Comparison of ENCODE assay signal across 8 mouse cellular contexts in genomic region chrX:106010762-106011161, GRCm38 (mm10). TPM values are rescaled to one million over a fixed set of nuclear protein-coding genes. Genes with fewer than 3 reads are reported as not detected.
DNase-seq lines count a peak whose midpoint lies in the region; ATAC-seq and TF ChIP-seq lines count a peak whose summit lies in the region.

No protein-coding gene starts in this region.

- no peaks in the 10 kb centered on the region for H3K27me3 ChIP-seq in heart, adult 2 months (ENCODE audit: control insufficient read depth, insufficient read depth, low read length)
- no peaks in the 10 kb centered on the region for H3K27me3 ChIP-seq in thymus, adult 2 months (ENCODE audit: control insufficient read depth, insufficient read depth, low read length)
- H3K27me3 ChIP-seq in liver, embryonic 13.5 days, result no peaks in the 10 kb centered on the region

- no peak for TF ChIP-seq POLR2A in heart, adult 2 months (IDR thresholded peaks at IDR 0.05; ENCODE audit: insufficient read depth, low read depth, low read length)
- no peak for TF ChIP-seq POLR2A in thymus, adult 2 months (IDR thresholded peaks at IDR 0.05; ENCODE audit: control insufficient read depth, extremely low read depth, insufficient read depth, low read length, poor library complexity)

- H3K4me1 ChIP-seq in heart, adult 2 months (ENCODE audit: control insufficient read depth, insufficient read depth, low read length), result no peaks in the 10 kb centered on the region
- peaks cover 4% of the 10 kb centered on the region for H3K4me1 ChIP-seq in thymus, adult 2 months (replicated peaks; ENCODE audit: control insufficient read depth, insufficient read depth, low read length)
- peaks cover 28% of the 10 kb centered on the region for H3K4me1 ChIP-seq in liver, embryonic 13.5 days (replicated peaks)

- ATAC-seq in liver, embryonic 13.5 days (ENCODE audit: low read depth), result no peak

- no peaks in the 10 kb centered on the region for H3K79me2 ChIP-seq in heart, adult 2 months (replicated peaks; ENCODE audit: control insufficient read depth, insufficient read depth, low read length)

- peak overlapping the region; percentile 72 for H3K4me3 ChIP-seq in heart, adult 2 months
- peak overlapping the region; percentile 88 for H3K4me3 ChIP-seq in thymus, adult 2 months (ENCODE audit: control insufficient read depth, insufficient read depth, low read length)
- peak overlapping the region; percentile 72 for H3K4me3 ChIP-seq in liver, embryonic 13.5 days (replicated peaks)

- H3K9ac ChIP-seq in heart, adult 2 months (ENCODE audit: low read depth, low read length), result no peak overlapping the region; the same call in 1 of the 2 replicates
- H3K9ac ChIP-seq in liver, embryonic 13.5 days, result peak overlapping the region; percentile 79

- no peaks in the 10 kb centered on the region for H3K36me3 ChIP-seq in heart, adult 2 months (ENCODE audit: control insufficient read depth, insufficient read depth, low read length)
- no peaks in the 10 kb centered on the region for H3K36me3 ChIP-seq in thymus, adult 2 months (ENCODE audit: control insufficient read depth, insufficient read depth, low read length)
- no peaks in the 10 kb centered on the region for H3K36me3 ChIP-seq in liver, embryonic 13.5 days

- H3K9me3 ChIP-seq in liver, embryonic 13.5 days (replicated peaks), result no peaks in the 10 kb centered on the region

- peak overlapping the region; percentile 67 for H3K4me2 ChIP-seq in liver, embryonic 13.5 days

- DNase-seq in heart, adult 2 months, result no peak
- no peak for DNase-seq in heart, postnatal 25 days (ENCODE audit: low spot score)
- no peak for DNase-seq in thymus, adult 2 months
- no peak for DNase-seq in thymus, postnatal 4 days
- no peak for DNase-seq in liver, embryonic 13.5 days
- no peak for DNase-seq in embryo, embryonic 10.5 days (ENCODE audit: low spot score)
- no peak for DNase-seq in layer of hippocampus, adult 11-12 months (ENCODE audit: low spot score)
- DNase-seq in gastrocnemius, postnatal 36 days, result no peak

- WGBS in heart, adult 2 months, result 23% methylated on average over 3 of the region's 3 CpGs
- WGBS in thymus, adult 2 months, result 1% methylated on average over 3 of the region's 3 CpGs
- WGBS in liver, embryonic 13.5 days (ENCODE audit: insufficient replicate concordance), result 10% methylated on average over 3 of the region's 3 CpGs

- TF ChIP-seq EP300 in heart, adult 2 months (IDR thresholded peaks at IDR 0.05; ENCODE audit: insufficient read depth, low read depth, low read length), result no peak

- intact Hi-C loops in heart, adult 2 months (cut with DNase I), result loop anchor here (5.0 kb wide), 2 partner anchors 83 to 143 kb away; partner anchors contain the start of gene Atrx
- intact Hi-C loops in heart, postnatal 25 days (cut with DNase I), result loop anchor here (5.0 to 10.0 kb wide), 2 partner anchors 83 to 146 kb away; partner anchors contain the start of gene Atrx
- intact Hi-C loops in gastrocnemius, postnatal 36 days (cut with DNase I), result loop anchor here (5.0 kb wide), 1 partner anchor 83 kb away; the partner anchor contains the start of gene Atrx

- H3K27ac ChIP-seq in heart, adult 2 months, result peak overlapping the region; percentile 92
- no peak overlapping the region for H3K27ac ChIP-seq in thymus, adult 2 months (ENCODE audit: control insufficient read depth, insufficient read depth, low read length)
- H3K27ac ChIP-seq in liver, embryonic 13.5 days, result peak overlapping the region; percentile 91

- TF ChIP-seq CTCF in heart, adult 2 months (IDR thresholded peaks at IDR 0.05), result no peak
- no peak for TF ChIP-seq CTCF in thymus, adult 2 months (IDR thresholded peaks at IDR 0.05; ENCODE audit: borderline replicate concordance, control insufficient read depth, extremely low read depth, insufficient read depth, low read length, poor library complexity)

RNA-seq across cellular contexts. Expression of gene Magt1, which starts 0.9 kb away (rescaled TPM):
- total RNA-seq in heart, adult 2 months (2021), result 10 to 100 TPM; 44.0 to 58.3 TPM
- polyA plus RNA-seq in heart, adult 2 months (2012; rRNA removed), result 6.6 and 19.1 TPM in 2 replicates
- 10 to 100 TPM; 48.0 to 53.4 TPM for total RNA-seq in heart, postnatal 25 days (2021)
- polyA plus RNA-seq in thymus, adult 2 months (2012; rRNA removed), result 6.6 TPM in 2 replicates
- polyA plus RNA-seq in liver, embryonic 13.5 days (2015; fragmentation: Nextera tagmentation; extraction: Ambion mirVana), result 30.9 and 41.9 TPM in 2 replicates
- total RNA-seq in gastrocnemius, postnatal 36 days (2021), result 10 to 100 TPM; 29.6 to 30.5 TPM

RNA-seq across cellular contexts. Expression of gene Cox7b, which starts 4.7 kb away (rescaled TPM):
- 1,000 to 10,000 TPM; 1,564 to 1,777 TPM for total RNA-seq in heart, adult 2 months (2021)
- polyA plus RNA-seq in heart, adult 2 months (2012; rRNA removed), result 885 and 1,489 TPM in 2 replicates
- 1,000 to 10,000 TPM; 1,708 to 1,778 TPM for total RNA-seq in heart, postnatal 25 days (2021)
- polyA plus RNA-seq in thymus, adult 2 months (2012; rRNA removed), result 112 and 183 TPM in 2 replicates
- polyA plus RNA-seq in liver, embryonic 13.5 days (2015; fragmentation: Nextera tagmentation; extraction: Ambion mirVana), result 303 and 349 TPM in 2 replicates
- total RNA-seq in gastrocnemius, postnatal 36 days (2021), result 100 to 1,000 TPM; 826 to 910 TPM

RNA-seq across cellular contexts. Expression of gene Atp7a, which starts 16.3 kb away (rescaled TPM):
- 1 to 10 TPM; 6.7 to 7.3 TPM for total RNA-seq in heart, adult 2 months (2021)
- polyA plus RNA-seq in heart, adult 2 months (2012; rRNA removed), result 1.6 and 3.6 TPM in 2 replicates
- 1 to 10 TPM; 7.3 to 7.5 TPM for total RNA-seq in heart, postnatal 25 days (2021)
- 4.6 and 5.2 TPM in 2 replicates for polyA plus RNA-seq in thymus, adult 2 months (2012; rRNA removed)
- polyA plus RNA-seq in liver, embryonic 13.5 days (2015; fragmentation: Nextera tagmentation; extraction: Ambion mirVana), result 6.7 and 8.5 TPM in 2 replicates
- total RNA-seq in gastrocnemius, postnatal 36 days (2021), result 1 to 10 TPM; 5.9 to 7.5 TPM
